Mouse (Mus musculus) adrenal gland, postnatal 14 days (tissue): ENCODE measurements at regions not wholly inside any gene's neighbourhood (a gene's known extent, or its start where the extent isn't known, plus 50 kb on each side); places are given as distances from the start of the nearest gene placed in this dataset.
"Not testable (repeated sequence)": the region's sequence is repeated elsewhere in the genome, so short reads cannot be mapped to it uniquely, and the experiment has no call there.

Experiments
- DNase-seq: peaks from one replicate; pipeline ENCODE4 v3.0.0; 2021; ENCODE audit warnings: mixed read lengths

GRCm38 (mm10) chr2:146724142-146724679 is 131.5 kb upstream of the Kiz start:
- no peak for DNase-seq

GRCm38 (mm10) chr2:146724924-146725555 is 130.6 kb upstream of the Kiz start:
- DNase-seq: no peak

GRCm38 (mm10) chr2:146728693-146729092 is 127.0 kb upstream of the Kiz start:
- DNase-seq: no peak

- no peak for DNase-seq
Observed at GRCm38 (mm10) chr2:146731081-146731480, 124.6 kb upstream of the Kiz start.

- DNase-seq: not testable (repeated sequence)
Observed at GRCm38 (mm10) chr2:146732891-146733290, 122.8 kb upstream of the Kiz start.

- no peak for DNase-seq
Observed at GRCm38 (mm10) chr2:146744396-146744795, 111.3 kb upstream of the Kiz start.

GRCm38 (mm10) chr2:146745012-146745682 is 110.5 kb upstream of the Kiz start:
- no peak for DNase-seq

- DNase-seq: no peak
Observed at GRCm38 (mm10) chr2:146745683-146746047, 110.0 kb upstream of the Kiz start.

- no peak for DNase-seq
Observed at GRCm38 (mm10) chr2:146753988-146754387, 101.7 kb upstream of the Kiz start.

GRCm38 (mm10) chr2:146763522-146764144 is 92.0 kb upstream of the Kiz start:
- DNase-seq: no peak

GRCm38 (mm10) chr2:146764313-146765255 is 91.1 kb upstream of the Kiz start:
- DNase-seq: peak; percentile 26

- DNase-seq: no peak
Observed at GRCm38 (mm10) chr2:146774876-146775275, 80.8 kb upstream of the Kiz start.

- DNase-seq: no peak
Observed at GRCm38 (mm10) chr2:146787132-146787810, 68.4 kb upstream of the Kiz start.

GRCm38 (mm10) chr2:146787811-146788455 is 67.7 kb upstream of the Kiz start:
- no peak for DNase-seq

GRCm38 (mm10) chr2:146792844-146793420 is 62.7 kb upstream of the Kiz start:
- no peak for DNase-seq

GRCm38 (mm10) chr2:146802973-146803372 is 52.7 kb upstream of the Kiz start:
- DNase-seq: no peak
